ENCODE assay signal across 12 mouse cellular contexts in the genomic region with DNA sequence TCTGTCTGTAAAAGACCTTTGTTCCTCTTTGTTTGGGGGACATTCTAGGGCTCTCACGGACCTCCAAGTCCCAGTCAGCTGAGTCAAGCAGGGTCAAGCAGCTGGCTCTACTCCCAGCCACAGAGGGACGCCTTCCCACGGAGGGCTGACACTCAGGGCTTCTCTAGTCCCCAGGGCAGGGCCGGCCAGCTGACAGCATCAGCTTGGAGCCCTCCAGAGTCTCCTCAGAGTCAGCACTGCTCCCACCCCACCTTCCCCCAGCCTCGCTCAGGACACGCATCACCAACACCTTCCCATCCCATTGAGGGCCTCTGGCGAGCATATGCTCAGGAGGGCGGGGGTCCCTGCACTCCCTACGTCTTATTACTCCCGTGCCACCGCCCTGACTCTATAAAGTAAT. TPM values are rescaled to one million over a fixed set of nuclear protein-coding genes. Genes with fewer than 3 reads are reported as not detected.
DNase-seq lines count a peak whose midpoint lies in the region; ATAC-seq lines count a peak whose summit lies in the region.
"Had no signal": no experiment of that assay in that cellular context is flagged by ENCODE, and none has a peak within 500 bp of the region (broad histone marks: within the 10 kb centered on the region; RNA-seq: fewer than 3 reads in every experiment).

No protein-coding gene starts in this region.

- H3K36me3 ChIP-seq in hindbrain, embryonic 10.5 days: no peaks in the 10 kb centered on the region
- no peaks in the 10 kb centered on the region for H3K36me3 ChIP-seq in hindbrain, embryonic 16.5 days (ENCODE audit: control insufficient read depth, insufficient read depth, low read length)
- H3K36me3 ChIP-seq in heart, embryonic 10.5 days: no peaks in the 10 kb centered on the region
- H3K36me3 ChIP-seq: heart, embryonic 13.5 days; liver, embryonic 15.5 days; stomach, embryonic 15.5 days had no signal

- no peak overlapping the region for H3K4me3 ChIP-seq in hindbrain, embryonic 10.5 days
- H3K4me3 ChIP-seq in hindbrain, embryonic 16.5 days (ENCODE audit: low read length): no peak overlapping the region
- H3K4me3 ChIP-seq in heart, embryonic 10.5 days: no peak overlapping the region
- H3K4me3 ChIP-seq: heart, embryonic 13.5 days; liver, embryonic 15.5 days; stomach, embryonic 15.5 days had no signal

- peak overlapping the region; percentile 81 for H3K27ac ChIP-seq in hindbrain, embryonic 10.5 days
- no peak overlapping the region for H3K27ac ChIP-seq in hindbrain, embryonic 16.5 days (ENCODE audit: low read depth, low read length)
- peak overlapping the region; percentile 36; the same call in 1 of the 2 replicates for H3K27ac ChIP-seq in heart, embryonic 10.5 days
- H3K27ac ChIP-seq: heart, embryonic 13.5 days; liver, embryonic 15.5 days; stomach, embryonic 15.5 days had no signal

- H3K27me3 ChIP-seq in hindbrain, embryonic 10.5 days (ENCODE audit: insufficient read depth, poor library complexity, severe bottlenecking): peaks cover 68% of the 10 kb centered on the region
- no peaks in the 10 kb centered on the region for H3K27me3 ChIP-seq in hindbrain, embryonic 16.5 days (replicated peaks; ENCODE audit: control insufficient read depth, insufficient read depth, low read length)
- peaks cover 87% of the 10 kb centered on the region for H3K27me3 ChIP-seq in heart, embryonic 10.5 days (ENCODE audit: insufficient read depth, poor library complexity, severe bottlenecking)
- H3K27me3 ChIP-seq: stomach, embryonic 15.5 days had no signal

- H3K4me1 ChIP-seq in hindbrain, embryonic 10.5 days (replicated peaks): peaks cover 56% of the 10 kb centered on the region
- H3K4me1 ChIP-seq in hindbrain, embryonic 16.5 days (ENCODE audit: control insufficient read depth, insufficient read depth, low read depth, low read length): no peaks in the 10 kb centered on the region
- peaks cover 51% of the 10 kb centered on the region for H3K4me1 ChIP-seq in heart, embryonic 10.5 days
- H3K4me1 ChIP-seq: liver, embryonic 15.5 days had no signal

- DNase-seq in hindbrain, embryonic 10.5 days (ENCODE audit: low spot score): peak; percentile 51
- peak; percentile 45 for DNase-seq in embryo, embryonic 11 days
- DNase-seq in heart, embryonic 10.5 days (ENCODE audit: low spot score): no peak
- DNase-seq in kidney, postnatal 4 days: peak; percentile 75 to 81
- DNase-seq in layer of hippocampus, postnatal 10 days (ENCODE audit: low spot score in 2 of 2): no peak
- no peak for DNase-seq in spleen, postnatal 4 days (ENCODE audit: low spot score in 2 of 2)
- DNase-seq in gastrocnemius, postnatal 10 days: no peak

- WGBS in hindbrain, embryonic 10.5 days: 29% methylated on average over 11 of the region's 11 CpGs
- 18% methylated on average over 11 of the region's 11 CpGs for WGBS in hindbrain, embryonic 16.5 days
- 19% methylated on average over 11 of the region's 11 CpGs for WGBS in heart, embryonic 10.5 days

- H3K9me3 ChIP-seq in hindbrain, embryonic 10.5 days: no peaks in the 10 kb centered on the region
- no peaks in the 10 kb centered on the region for H3K9me3 ChIP-seq in hindbrain, embryonic 16.5 days (ENCODE audit: control insufficient read depth, low read length)
- H3K9me3 ChIP-seq in heart, embryonic 10.5 days: no peaks in the 10 kb centered on the region
- H3K9me3 ChIP-seq: heart, embryonic 13.5 days; liver, embryonic 15.5 days; stomach, embryonic 15.5 days had no signal

- no peak overlapping the region for H3K4me2 ChIP-seq in hindbrain, embryonic 16.5 days (ENCODE audit: low read length)
- H3K4me2 ChIP-seq: heart, embryonic 13.5 days; liver, embryonic 15.5 days; stomach, embryonic 15.5 days had no signal

- ATAC-seq in hindbrain, embryonic 16.5 days: no peak
- ATAC-seq: CD4-positive, CD25-positive, alpha-beta regulatory T cell, adult 4 months had no signal

- H3K9ac ChIP-seq in hindbrain, embryonic 16.5 days (ENCODE audit: low read depth, low read length): no peak overlapping the region
- H3K9ac ChIP-seq: heart, embryonic 13.5 days; liver, embryonic 15.5 days; stomach, embryonic 15.5 days had no signal

RNA-seq across cellular contexts. Expression of gene Dlx4, which starts 39.6 kb away (rescaled TPM):
- polyA plus RNA-seq in hindbrain, embryonic 10.5 days (2016; fragmentation: Nextera tagmentation; extraction: Ambion mirVana): 0.25 and 0.31 TPM in 2 replicates
- polyA plus RNA-seq in hindbrain, embryonic 16.5 days (2015; fragmentation: Nextera tagmentation; extraction: Ambion mirVana): not detected in 2 replicates
- polyA plus RNA-seq in heart, embryonic 10.5 days (2016; fragmentation: Nextera tagmentation; extraction: Ambion mirVana): 0.43 and 1.2 TPM in 2 replicates
- under 1 TPM in 1 of 2 experiments, not detected in 1; 0.23 TPM for total RNA-seq in layer of hippocampus, postnatal 10 days (2021)
- under 1 TPM in 1 of 2 experiments, not detected in 1; 0.32 TPM for total RNA-seq in gastrocnemius, postnatal 10 days (2021)
- polyA plus RNA-seq: CD4-positive, CD25-positive, alpha-beta regulatory T cell, adult 4 months had no signal

Comparison
In these comparisons a context has a peak if more than half of its experiments do, and no peak if none do; other contexts are left out.
1. DNase-seq: peak in hindbrain, embryonic 10.5 days (single experiment), embryo, embryonic 11 days (single experiment) and kidney, postnatal 4 days (2 of 2); none in heart, embryonic 10.5 days (single experiment), layer of hippocampus, postnatal 10 days (0 of 2), spleen, postnatal 4 days (0 of 2) and gastrocnemius, postnatal 10 days (single experiment).